Mouse (Mus musculus): ENCODE measurements around the gene Hand2. TPM values are rescaled to one million over a fixed set of nuclear protein-coding genes. Genes with fewer than 3 reads are reported as not detected.

Hand2 gene
- total RNA-seq, 1 experiment from 2014 or later, result not detected

GRCm38 (mm10) chr8:57339711-57340650 is 19.2 kb downstream of the Hand2 start:
- ATAC-seq (ENCODE audit: extremely low read depth, insufficient number of reproducible peaks, low FRiP score, poor library complexity, severe bottlenecking), result no peak

GRCm38 (mm10) chr8:57340840-57341540 is 20.2 kb downstream of the Hand2 start:
- ATAC-seq (ENCODE audit: extremely low read depth, insufficient number of reproducible peaks, low FRiP score, poor library complexity, severe bottlenecking), result no peak

GRCm38 (mm10) chr8:57341541-57341840 is 20.7 kb downstream of the Hand2 start:
- ATAC-seq (ENCODE audit: extremely low read depth, insufficient number of reproducible peaks, low FRiP score, poor library complexity, severe bottlenecking), result no peak

GRCm38 (mm10) chr8:57342386-57343090 is 21.8 kb downstream of the Hand2 start:
- ATAC-seq (ENCODE audit: extremely low read depth, insufficient number of reproducible peaks, low FRiP score, poor library complexity, severe bottlenecking), result no peak

DNA sequence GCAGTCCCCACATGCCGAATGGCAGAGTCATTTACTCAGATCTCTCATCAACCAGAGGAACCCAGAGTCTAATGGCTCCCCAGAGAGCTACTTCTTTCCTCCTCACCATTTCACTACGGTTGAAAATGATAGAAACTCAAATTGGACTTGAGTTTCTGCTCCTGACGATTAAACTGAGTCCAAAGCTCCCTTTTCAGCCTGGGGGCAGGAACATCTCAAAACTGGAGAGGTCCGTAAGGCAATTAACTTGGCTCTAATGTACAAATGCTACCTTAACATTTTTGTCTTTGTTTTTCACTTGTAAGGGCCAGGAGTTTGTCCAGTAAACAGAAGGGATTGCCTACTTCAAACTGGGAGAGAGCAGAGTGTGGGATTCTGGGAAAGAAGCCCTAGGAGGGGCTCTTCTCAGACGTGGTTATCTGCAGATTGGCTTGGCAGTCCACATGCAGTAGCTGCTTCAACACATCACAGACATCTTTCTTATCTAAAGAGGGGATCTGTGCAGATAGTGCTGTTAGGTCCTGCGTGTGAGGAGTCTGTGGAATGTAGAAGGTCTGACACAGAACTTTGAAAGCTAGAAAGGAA is 23.0 kb downstream of the Hand2 start:
- no peak for ATAC-seq (ENCODE audit: extremely low read depth, insufficient number of reproducible peaks, low FRiP score, poor library complexity, severe bottlenecking)

- ATAC-seq (ENCODE audit: extremely low read depth, insufficient number of reproducible peaks, low FRiP score, poor library complexity, severe bottlenecking), result no peak
These were observed 24.4 kb downstream of the Hand2 start for GRCm38 (mm10) chr8:57344956-57345870.

- no peak for ATAC-seq (ENCODE audit: extremely low read depth, insufficient number of reproducible peaks, low FRiP score, poor library complexity, severe bottlenecking)
These were observed 25.6 kb downstream of the Hand2 start for GRCm38 (mm10) chr8:57346371-57346770.

- ATAC-seq (ENCODE audit: extremely low read depth, insufficient number of reproducible peaks, low FRiP score, poor library complexity, severe bottlenecking), result no peak
These were observed 26.4 kb downstream of the Hand2 start for GRCm38 (mm10) chr8:57347141-57347540.

- no peak for ATAC-seq (ENCODE audit: extremely low read depth, insufficient number of reproducible peaks, low FRiP score, poor library complexity, severe bottlenecking)
These were observed 27.5 kb downstream of the Hand2 start for GRCm38 (mm10) chr8:57348251-57348650.

DNA sequence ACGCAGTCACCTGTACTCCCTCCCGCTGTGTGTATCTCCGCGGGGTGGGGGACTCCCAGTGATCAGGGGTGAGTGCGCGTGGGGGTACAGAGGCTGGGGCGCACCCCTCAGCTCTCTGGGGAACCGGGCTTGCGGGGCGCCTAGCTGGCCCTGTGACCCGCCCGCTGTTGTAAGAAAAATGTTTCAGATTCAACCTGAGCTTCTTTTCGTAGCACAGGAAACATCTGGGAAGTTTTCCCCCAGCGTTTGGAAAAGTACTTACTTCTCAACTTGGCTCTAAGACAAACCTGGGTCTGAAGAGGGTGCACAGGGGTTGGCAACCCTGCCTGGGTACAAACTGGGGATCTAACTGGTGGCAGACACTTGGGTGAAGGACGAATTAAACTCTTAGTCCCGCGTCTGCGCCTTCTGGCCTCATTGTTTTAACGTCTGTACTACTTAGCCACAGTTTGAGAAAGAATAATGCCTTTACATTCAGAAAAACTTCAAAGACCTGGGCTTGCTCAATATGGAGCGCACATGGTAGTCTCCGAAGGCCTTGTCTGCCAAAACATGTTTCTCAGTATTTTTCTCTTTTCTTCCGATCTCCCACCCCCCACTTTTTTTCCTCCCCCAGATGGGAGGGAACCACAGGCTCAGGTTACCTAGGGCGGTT is 28.2 kb downstream of the Hand2 start:
- no peak for ATAC-seq (ENCODE audit: extremely low read depth, insufficient number of reproducible peaks, low FRiP score, poor library complexity, severe bottlenecking)

DNA sequence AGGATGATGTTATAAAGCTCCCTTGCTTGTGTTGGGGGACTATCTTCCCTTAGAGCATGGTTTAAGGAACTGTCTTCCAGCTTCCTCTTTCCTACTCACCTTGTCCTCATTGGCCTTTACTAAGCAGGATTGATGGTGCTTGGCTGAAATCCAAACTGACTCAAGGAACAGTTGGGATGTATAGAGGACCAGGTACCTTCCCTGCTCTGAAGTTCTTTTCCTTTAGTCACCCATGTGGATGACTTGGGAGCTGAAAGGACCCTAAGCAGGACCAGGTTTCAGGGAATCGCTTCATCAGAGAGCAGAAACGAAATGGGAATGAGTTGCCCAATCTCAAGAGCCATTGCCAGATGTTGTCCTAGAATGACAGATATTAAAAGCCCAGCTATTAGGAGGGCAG is 31.1 kb downstream of the Hand2 start:
- no peak for ATAC-seq (ENCODE audit: extremely low read depth, insufficient number of reproducible peaks, low FRiP score, poor library complexity, severe bottlenecking)

DNA sequence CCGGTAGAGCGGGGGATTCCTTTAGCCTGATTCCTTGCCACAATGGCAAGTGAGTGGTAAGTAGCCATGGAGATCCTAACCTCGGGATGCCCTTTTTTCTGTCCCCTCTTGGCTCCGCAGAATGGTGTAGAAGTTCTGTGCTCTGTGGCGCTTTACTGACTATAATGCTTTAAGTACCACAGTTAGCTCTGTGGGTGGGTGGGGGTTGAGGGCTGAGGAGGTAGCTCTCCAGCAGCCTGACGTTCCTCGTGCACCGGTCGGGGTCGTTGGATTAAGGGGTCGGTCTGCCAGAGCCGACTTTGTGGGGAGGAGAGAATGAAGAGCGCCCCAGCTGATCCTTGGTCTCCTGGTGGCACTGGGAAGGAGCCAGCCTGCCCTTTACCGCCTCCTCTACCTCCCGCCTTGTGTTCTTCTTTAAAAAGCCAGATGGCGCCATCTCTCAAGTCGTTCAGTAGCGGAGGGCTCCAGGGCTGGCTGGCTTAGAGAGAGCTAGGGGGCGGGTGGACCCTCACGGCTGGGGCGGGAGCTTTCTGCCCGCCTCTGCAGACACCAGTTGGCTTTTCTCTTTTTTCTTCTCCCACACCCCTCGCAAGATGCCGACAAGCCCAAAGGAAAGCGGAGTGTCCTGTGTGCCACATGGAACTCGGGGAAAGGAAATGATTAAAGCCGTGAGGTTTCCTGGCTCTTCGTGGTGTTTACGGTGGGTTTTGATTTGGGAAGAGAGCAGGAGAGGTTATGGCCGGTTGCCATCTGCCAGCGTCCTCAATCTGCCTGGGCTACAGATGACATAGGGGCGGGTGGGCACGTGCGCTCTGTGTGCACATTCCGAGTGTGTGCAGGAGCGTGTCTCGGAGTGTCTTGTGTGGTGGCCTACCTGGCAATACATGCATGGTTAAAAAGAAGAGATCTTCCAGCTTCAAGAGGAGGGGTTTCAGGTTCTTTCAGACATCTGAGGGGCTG is 32.8 kb downstream of the Hand2 start:
- ATAC-seq (ENCODE audit: extremely low read depth, insufficient number of reproducible peaks, low FRiP score, poor library complexity, severe bottlenecking), result no peak

GRCm38 (mm10) chr8:57354876-57355275 is 34.1 kb downstream of the Hand2 start:
- no peak for ATAC-seq (ENCODE audit: extremely low read depth, insufficient number of reproducible peaks, low FRiP score, poor library complexity, severe bottlenecking)

DNA sequence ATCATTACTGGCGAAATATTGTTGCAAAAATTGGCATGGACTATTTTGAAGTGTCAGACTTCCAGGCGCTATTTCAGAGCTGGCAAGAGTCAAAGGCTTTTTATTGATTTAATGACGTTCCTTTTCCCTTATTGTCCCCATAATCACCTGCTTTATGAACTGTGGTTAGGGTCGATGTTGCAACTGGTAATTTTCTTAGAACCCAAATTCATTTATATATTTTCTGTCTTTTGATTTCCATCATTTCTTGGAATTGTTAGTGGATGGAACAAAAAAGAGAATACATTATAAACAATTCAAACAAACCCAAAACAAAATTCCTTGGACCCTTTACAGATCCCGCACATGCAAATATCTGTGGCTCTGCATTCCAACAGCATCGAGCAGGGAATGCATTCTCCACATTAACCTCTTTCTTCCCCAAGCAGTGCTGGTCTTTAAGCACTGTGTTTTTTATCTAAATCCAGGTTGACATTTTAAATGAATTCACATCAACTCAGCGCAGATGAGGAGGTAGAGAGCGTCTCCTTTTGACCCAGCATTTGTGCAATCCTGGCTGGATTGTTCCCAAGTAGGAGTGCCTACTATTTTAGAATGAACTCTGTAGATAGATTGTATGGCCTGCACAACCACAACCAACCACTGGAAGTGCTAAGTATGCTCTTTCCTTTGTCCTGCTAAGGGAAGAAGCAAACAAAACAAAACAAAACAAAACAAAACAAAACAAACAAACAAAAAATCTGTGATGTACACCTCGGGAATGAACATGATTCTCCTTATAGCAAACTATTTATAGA is 35.9 kb downstream of the Hand2 start:
- ATAC-seq (ENCODE audit: extremely low read depth, insufficient number of reproducible peaks, low FRiP score, poor library complexity, severe bottlenecking), result no peak

DNA sequence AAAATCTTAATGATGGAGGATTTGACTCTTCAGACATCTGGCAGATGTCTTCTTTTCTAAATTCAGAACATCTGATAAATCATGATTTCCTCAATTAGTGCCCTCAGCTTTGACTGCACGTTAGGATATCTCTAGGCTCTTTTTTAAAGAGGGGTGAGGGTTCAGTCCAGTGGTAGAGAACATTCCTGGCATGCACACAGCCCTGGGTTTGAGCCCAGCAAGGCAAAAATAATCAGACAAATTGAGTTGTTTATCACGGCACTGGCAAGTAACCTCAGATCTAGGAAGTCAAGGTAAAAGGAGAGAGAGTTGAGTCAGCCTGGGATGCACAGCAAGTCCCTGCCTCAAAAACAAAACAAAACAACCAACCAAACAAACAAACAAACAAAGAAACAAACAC is 39.7 kb downstream of the Hand2 start:
- no peak for ATAC-seq (ENCODE audit: extremely low read depth, insufficient number of reproducible peaks, low FRiP score, poor library complexity, severe bottlenecking)

Data from neutrophil, adult 5-6 weeks (primary cell).